Mouse (Mus musculus) inflammation-experienced regulatory T-cells, adult 6 months (primary cell): Measurements from ENCODE around the gene Tmprss9. TPM values are rescaled to one million over a fixed set of nuclear protein-coding genes. Genes with fewer than 3 reads are reported as not detected.

Source experiments
- ATAC-seq: one replicate; pipeline ENCODE4 v1.8.0; 2017
- polyA plus RNA-seq, 3 experiments: library from polyadenylated mRNA; unstranded; fragments of 100-300 nt; shearing (Covaris generic); gene quantifications; one replicate each; pipeline ENCODE4 v1.2.1; 2017

Tmprss9 gene
- polyA plus RNA-seq, 3 experiments from 2014 or later, result not detected

GRCm38 (mm10) chr10:80895100-80895499 lies 23.5 kb downstream of the Tmprss9 start:
- no peak for ATAC-seq

DNA sequence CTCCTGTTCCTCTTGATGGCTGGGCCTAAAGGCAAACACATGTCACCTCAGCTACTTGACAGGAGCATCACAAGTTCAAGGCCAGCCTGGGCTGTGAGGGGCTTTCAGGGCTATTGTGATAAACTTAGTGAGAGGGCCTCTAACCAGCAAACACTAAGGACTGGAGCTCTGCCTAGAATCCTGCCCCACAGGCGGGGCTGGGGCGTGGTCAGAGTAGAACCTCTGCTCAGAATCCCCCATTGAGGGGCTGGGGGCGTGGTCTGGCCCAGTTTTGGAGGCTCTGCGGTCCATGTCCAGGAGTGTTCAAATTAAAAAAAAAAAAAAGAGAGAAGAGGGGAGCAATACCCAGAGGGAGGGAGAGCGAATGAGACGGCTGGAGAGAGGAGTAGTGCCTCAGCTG lies 24.0 kb downstream of the Tmprss9 start:
- no peak for ATAC-seq

DNA sequence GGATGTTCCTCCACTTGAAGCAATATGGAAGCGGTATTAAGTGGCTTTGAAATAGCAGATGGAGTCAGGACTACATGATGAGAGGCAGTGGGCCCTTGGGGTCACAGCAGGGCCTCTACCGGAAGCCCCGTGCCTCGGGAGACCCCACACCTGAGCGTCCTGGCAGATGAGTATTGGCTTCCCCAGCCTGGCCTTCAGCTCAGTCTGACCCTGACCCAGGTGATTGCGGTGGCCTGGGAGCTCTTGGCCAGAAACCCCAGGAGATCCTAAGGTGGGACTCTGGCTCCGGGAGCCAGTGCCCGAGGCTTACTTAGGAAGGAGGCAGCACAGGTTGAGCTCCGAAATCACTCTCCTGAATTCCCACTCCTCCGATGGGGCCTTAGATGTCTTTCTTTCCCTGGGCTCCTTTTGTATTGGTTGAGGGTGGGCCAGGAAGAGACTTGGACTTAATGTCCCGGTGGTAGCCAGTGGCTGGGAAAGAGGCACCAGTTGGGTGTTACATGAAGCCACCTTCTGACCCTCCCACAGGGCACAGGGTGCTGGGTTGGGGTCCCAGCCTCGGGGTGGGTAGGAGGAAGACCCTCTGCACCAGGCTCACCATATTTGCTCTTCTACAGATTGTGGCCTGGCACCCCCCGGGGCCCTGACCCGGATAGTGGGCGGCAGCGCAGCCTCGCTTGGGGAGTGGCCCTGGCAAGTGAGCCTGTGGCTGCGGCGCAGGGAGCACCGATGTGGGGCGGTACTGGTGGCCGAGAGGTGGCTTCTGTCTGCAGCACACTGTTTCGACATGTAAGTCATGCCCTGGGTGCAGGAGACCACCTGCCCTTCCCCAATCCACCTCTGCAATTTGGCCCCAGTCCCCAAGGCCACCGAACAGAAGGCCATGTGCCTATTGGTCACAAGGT lies 25.2 kb downstream of the Tmprss9 start:
- no peak for ATAC-seq

- ATAC-seq, result no peak
Measured at GRCm38 (mm10) chr10:80897861-80898510, 26.3 kb downstream of the Tmprss9 start.

GRCm38 (mm10) chr10:80899074-80899473 lies 27.4 kb downstream of the Tmprss9 start:
- no peak for ATAC-seq

GRCm38 (mm10) chr10:80899591-80900317 lies 28.1 kb downstream of the Tmprss9 start:
- ATAC-seq, result no peak

GRCm38 (mm10) chr10:80900318-80901247 lies 28.9 kb downstream of the Tmprss9 start, which contains the start of gene Timm13:
TSS of gene Timm13 (minus strand) at chr10:80900969.
- ATAC-seq, result peak; percentile 98

DNA sequence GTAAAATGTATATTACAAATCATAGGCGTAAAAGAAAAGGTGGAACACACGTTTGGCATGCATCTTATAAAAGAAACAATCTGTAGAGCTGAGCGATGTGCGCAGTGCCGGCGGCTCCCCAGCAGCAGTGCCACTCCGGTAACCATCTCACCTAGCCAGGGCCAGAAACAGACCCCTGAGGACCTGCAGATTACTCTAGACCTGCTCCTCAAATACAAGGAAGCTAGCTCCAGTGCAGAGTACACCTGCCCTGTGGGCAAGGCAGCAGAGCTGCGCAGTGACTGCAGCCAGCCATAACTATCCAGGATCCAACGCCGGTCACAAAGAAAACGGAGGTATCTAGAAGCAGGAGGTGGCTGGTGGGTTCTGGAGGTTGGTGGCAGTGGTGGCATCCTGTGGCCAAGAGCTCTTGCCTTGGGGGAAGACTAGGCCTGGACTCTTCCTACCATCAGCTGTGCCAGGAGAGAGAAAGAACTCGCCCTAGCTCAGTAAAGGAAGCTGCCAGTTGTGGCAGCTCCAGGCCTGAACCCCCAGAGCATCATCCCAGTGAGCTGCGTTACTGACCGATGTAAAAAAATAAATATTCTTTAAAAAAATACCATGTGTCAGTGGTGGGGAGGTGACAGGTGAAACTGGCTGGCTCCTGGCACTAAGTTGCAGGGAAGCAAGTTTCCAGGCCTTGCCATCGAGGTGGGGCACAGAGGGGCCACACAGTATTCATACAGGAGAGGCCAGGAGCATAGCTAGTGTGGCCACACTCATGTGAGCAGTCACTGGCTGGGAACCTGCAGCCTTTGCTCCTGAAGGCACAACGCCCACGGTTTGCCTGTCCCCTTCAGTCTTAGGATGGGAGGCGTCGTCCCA lies 30.0 kb downstream of the Tmprss9 start:
- no peak for ATAC-seq

DNA sequence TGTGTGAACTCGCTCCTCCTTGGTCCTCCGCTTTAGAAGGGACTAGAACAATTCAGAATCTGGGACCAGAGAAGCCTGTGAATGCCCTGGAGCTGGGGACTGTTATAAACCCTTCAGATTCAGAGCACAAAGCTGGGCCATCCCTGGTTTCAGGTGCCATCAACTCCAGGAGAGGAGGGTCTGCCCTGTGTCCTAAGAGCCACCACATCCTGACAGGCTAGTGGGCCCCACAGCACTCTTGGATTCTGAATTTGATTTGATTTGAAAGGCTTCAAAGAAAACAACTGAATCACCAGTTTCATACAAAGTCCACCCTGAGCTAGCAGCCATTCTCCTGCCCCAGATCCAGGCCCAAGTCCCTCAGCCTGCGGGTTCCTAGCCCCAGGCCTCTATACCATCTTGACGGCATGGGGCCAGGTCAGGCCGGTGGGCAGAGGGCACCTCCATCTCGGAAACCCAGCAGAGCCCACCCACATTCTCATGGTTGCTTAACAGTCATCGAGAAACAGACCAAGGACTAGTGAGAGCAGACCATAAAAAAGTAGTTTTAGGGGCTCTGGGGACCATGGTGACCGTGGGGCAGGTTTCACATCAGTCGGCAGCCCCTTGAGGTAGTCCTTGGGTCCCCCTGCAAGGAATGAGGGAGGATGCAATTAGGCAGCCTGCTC lies 30.8 kb downstream of the Tmprss9 start:
- ATAC-seq, result no peak

- ATAC-seq, result no peak
Measured at GRCm38 (mm10) chr10:80903282-80903681, 31.6 kb downstream of the Tmprss9 start.

DNA sequence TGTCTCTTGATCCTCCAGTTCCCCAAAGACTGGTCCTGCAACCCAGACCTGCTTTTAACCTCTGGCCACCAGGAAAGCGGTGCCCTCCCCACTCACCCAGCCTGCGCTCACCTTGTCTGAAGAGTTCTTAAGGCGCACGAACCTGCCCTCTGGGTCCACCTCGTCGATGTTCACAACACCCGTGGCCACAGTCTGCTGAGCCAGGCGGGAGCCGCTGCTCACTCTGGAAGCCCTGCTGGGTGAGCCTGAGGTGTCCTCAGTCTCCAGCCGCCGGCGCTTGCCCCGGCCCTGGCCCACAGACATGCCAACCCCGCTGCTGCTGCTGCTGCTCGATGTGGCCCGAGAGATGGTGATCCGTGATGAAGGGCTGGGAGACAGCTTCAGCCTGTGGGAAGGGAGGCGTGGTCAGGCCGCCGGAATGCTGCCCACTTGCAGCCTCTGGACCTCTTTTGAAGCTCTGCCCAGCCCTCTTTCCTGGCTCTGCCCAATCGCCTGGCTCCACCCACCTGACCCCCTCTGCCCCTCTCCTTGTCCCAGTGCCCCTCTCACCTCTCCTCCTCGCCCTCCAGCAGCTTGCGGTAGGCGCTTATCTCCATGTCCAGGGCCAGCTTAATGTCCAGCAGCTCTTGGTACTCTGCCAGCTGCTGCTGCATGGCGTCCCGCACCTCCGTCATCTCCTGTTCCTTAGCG lies 32.5 kb downstream of the Tmprss9 start:
- no peak for ATAC-seq

DNA sequence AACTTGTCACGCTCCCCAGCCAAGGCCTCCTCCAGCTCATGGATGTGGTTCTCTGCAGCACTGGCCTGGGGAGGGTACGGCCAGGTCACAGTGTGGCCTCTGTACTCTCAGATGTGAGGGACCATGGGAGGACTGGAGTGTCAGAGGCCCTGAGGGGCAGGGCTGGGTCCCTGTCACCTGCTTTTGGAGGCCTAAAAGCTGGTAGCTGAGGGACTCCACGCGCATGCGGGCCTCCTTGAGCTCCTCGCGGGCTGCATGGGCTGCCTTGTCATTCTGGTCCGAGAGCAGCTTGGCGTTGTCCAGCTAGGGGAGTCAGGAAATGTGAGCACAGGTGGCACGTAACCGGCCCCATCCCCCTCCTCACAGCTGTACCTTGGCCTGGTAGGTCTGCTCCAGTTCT lies 33.1 kb downstream of the Tmprss9 start:
- ATAC-seq, result no peak

DNA sequence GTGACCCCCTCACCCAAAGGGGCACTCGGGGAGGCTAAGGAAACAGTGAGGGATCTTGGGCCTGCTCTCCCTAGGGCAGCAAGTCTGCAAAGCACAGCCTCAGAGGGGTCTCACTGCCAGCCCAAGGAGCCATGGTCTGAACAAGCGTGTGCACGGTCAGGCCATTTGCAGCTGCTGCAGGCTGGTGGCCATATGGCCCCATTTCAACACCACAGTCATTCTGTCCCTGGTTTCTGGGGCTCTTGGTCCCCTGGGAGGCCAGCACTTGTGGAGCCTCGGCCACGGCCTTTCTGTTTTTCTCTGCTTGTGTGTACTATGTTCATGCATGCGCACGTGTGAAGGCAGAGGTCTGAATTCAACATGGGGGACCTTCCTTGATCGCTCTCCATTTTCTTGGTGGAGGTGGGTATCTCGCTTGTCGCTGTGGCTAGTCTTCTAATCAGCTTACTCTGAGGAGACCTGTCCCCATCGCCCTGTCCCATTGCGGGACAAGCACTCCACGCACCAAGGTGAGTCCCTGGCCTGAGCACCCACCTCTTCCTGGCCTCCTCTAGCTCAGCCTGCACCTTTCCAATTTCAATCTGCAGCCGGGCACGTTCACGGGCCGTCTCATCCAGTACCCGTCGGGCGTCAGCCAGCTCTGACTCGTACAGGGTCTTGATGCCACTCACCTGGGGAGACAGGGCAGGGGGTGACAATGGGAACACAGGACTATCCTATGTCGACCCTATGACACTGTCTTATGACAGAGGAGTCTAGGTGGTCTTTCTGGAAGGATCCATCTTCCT lies 37.9 kb downstream of the Tmprss9 start:
- ATAC-seq, result no peak

DNA sequence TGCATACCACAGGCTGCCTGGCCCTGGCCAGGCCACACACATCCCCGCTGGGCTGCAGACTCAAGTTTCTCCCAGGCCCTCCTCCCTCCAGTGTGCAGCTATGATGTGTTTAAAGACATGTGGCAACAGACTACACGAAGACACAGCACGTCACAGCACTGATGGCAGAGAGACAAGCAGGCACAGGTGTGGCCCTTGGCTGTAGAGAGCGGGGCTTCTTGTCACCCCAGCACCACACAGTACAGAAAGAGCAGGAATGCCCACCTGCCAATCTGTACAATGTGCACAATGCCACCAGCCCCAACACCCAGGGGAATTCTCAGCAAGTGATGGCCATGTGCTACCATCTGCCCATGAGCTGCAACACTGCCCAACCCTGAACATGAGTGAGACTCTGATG lies 39.7 kb downstream of the Tmprss9 start:
- ATAC-seq, result no peak

GRCm38 (mm10) chr10:80911891-80912290 lies 40.2 kb downstream of the Tmprss9 start:
- ATAC-seq, result no peak

GRCm38 (mm10) chr10:80913364-80914011 lies 41.8 kb downstream of the Tmprss9 start:
- ATAC-seq, result no peak

DNA sequence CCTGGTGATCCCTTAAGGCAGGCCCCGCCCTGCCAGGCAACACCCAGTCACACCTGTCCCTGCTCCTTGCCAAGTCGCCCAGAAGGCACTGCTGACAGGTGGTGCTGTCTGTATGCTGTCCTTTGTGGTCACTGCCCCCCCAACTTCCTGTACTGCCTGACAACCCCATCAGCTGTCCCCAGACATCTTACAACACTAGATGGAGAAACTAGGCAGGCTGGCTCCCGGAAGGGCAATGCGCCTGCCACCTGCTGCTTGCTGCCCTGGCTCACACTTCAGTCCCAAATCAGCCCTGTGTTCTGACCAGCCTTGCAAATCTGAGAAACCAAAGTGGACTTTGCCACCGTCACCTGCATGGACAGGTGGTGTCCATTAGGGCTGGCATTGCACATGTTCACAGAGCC lies 42.6 kb downstream of the Tmprss9 start:
- ATAC-seq, result no peak

- ATAC-seq, result no peak
Measured at GRCm38 (mm10) chr10:80915260-80915659, 43.6 kb downstream of the Tmprss9 start.
